Mouse (Mus musculus) gastrocnemius, postnatal 10 days (tissue): ENCODE measurements around the gene Arsg. TPM values are rescaled to one million over a fixed set of nuclear protein-coding genes. Genes with fewer than 3 reads are reported as not detected.
"Not testable (repeated sequence)": the region's sequence is repeated elsewhere in the genome, so short reads cannot be mapped to it uniquely, and the experiment has no call there.

ENCODE experiments used
- DNase-seq: peaks from one replicate; pipeline ENCODE4 v3.0.0; 2021; ENCODE audit warnings: mixed read lengths
- total RNA-seq, 2 experiments: library from RNA; stranded (reverse); gene quantifications; 2 replicates each; pipeline ENCODE4 v1.2.3; 2021

The Arsg gene
- total RNA-seq, 2 experiments from 2014 or later: 9.3 to 12.3 TPM

DNA sequence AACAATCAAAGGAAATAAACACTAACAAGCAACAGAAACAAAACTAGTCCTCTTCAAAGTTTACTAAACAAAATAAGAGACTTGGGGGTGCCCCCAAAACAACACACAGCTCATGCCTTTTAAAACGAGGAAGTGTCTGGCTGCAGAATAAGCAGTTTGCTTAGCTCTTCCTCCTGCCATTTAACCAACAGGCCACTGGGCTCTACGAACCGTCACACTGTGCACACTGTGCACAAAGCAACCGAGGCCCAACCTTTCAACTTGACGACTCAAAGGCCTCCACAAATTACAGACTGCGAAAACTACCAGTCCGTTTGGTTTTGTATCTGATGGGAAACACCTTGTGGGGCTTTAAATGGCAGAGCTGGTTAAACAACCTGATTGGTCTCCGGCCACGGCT lies 3.0 kb upstream of the Arsg start:
- DNase-seq: no peak

DNA sequence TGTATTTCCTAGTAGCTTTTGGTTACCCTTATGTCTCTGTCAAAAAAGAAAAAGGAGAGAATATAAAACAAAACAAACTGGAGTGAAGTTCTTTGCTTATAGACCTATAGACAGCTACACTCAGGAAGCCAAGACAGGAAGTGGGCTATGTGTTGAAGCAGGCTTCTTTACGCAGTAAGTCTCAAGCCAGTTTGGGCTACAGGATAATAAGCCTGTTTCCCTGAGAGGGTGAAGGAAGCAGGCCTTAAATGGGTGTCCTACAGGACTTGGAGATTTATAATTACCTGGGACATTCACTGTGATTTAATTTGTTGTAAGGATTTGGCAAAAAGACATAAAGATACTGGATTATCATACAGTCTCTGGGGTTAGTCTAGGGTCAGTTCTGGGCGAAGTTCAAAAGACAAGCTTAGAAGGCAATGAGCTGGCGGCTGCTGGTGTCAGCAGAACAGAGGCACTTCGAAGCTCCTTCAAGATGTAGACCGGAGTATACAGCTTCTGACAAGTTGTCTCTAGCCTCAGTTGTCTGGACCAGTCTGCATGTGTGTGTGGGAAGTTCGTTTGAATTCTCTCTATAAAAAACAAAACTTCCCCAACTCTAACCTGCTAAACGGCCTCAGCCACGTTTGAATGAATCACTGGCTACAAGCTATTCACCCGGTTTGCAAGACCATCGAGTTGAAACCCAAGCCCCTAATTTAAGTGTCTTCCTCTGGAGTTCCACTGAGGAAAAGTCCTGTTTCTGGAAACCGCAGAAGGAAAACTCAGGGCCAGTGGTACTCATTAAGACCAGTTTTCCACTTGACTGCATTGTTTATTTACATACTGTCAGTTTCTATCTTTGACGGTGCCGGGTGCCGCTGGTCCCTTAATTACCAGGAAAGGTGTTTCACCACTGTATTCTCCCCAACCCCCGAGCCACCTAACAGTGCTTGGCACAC lies 2.0 kb upstream of the Arsg start:
- DNase-seq: no peak

- peak; percentile 45 for DNase-seq
Measured at GRCm38 (mm10) chr11:109472171-109472691, 943 bp upstream of the Arsg start.

GRCm38 (mm10) chr11:109472821-109473170 lies 378 bp upstream of the Arsg start:
- no peak for DNase-seq

GRCm38 (mm10) chr11:109474086-109474742 lies 1.0 kb downstream of the Arsg start:
- no peak for DNase-seq

GRCm38 (mm10) chr11:109474836-109475235 lies 1.7 kb downstream of the Arsg start:
- no peak for DNase-seq

GRCm38 (mm10) chr11:109475717-109476116 lies 2.5 kb downstream of the Arsg start:
- no peak for DNase-seq

DNA sequence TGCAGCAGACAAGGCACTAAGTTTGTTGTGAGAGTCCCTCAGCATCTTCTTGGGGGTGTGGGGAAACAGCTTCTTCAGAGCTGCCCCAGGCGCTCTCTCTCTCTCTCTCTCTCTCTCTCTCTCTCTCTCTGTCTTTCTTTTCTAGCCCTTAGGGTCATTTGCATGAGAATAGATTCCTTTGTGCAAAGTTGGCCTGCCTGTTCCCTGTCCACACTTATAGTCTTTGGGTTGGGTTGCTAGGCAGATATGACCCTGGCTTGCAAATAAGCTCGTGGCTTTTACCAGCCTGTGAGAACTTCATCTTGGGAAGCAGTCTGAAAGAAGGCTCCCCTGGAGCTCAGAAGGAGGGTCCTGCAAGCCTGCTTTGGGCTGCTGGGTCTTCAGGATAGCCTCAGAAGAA lies 3.1 kb downstream of the Arsg start:
- DNase-seq: no peak

DNA sequence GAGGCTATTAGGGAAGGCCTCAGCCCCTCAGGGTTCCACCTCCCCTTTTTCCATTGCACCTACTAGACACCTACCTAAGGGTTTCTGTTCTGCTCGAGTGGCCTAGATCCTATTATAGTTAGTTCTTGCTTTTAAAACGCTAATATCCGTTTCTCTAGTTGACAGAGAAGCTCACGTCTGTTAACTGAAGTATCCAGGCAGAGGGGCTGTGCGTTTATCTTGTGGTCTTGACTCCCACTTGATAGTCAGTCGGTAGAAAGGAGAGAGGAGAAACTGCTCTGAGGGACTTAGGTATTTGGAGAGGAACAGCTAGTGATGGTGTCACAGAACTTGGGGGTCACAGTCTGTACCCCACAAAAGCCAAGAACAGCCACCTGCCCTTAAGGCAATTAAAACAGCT lies 3.5 kb downstream of the Arsg start:
- no peak for DNase-seq

GRCm38 (mm10) chr11:109477606-109478380 lies 4.6 kb downstream of the Arsg start:
- no peak for DNase-seq

DNA sequence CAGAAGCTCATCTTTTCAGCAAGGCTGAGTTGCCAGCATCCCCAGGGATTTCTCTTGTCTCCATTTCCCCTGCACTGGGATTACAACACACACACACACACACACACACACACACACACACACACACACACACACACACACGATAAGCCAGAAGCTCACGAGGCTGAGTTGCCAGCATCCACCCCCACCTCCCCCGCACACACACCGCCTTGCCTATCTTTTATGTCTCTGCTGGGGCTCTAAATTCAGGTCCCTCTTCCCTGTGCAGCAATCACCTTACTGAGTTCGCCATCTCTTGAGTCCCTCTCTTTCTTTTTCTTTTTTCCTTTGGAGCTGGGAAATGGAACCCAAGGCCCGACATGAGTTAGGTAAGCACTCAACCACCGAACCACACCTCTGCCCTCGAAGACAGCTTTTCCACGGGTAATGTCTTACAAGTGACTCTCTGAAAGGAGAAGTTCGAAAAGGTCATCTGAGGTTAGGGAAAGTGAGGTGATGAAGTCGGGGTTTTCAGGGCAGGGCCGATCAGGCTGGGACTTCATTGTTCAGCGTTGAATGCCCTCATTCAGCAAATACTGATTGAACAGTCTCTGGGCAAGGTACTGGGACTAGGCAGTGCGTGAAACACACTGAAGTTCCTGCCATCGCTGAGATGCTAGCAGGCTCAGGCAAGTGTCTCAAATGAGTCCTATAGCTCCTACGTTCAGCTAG lies 6.6 kb downstream of the Arsg start:
- no peak for DNase-seq

DNA sequence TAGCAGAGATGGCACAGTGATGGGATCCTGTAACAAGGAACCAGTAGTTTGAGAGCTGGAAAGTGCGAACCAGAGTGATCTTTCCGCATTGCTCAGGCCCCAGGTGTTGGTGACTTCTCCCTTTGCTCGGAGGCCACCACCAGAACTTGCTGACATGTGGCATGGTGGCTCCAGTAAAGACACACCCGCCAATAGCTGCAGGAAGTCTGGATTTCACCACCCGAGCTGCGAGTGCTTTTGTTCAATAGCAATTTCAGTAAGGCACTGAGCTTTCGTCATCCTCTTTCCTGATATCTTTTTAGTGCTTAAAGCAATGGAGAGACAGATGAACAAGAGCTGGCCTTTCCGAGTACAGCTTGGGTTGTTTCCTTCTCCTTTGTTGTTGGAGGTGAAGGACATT lies 7.3 kb downstream of the Arsg start:
- no peak for DNase-seq

GRCm38 (mm10) chr11:109485398-109486045 lies 12.3 kb downstream of the Arsg start:
- peak; percentile 75 for DNase-seq

DNA sequence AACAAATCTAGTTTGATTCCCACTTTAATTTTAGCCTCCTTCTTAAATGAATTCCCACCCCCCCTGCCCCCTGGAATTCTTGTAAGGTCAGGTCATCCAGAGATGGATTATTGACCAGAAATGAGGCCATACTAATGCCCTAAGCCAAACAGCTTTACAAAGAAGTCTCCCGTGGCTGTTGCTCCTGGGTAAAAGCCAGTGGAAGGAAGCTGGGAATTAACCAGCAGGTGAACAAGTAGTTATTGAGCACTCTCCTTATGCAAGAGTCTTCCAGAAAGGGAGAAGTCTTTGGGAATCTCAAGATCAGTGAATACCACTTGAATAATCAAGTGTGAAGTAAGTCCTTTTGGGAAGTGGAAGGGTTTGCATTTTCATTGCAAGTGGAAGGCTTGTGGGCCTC lies 13.9 kb downstream of the Arsg start:
- DNase-seq: no peak

- DNase-seq: no peak
Measured at GRCm38 (mm10) chr11:109487991-109488684, 15.0 kb downstream of the Arsg start.

- no peak for DNase-seq
Measured at GRCm38 (mm10) chr11:109489763-109490162, 16.6 kb downstream of the Arsg start.

DNA sequence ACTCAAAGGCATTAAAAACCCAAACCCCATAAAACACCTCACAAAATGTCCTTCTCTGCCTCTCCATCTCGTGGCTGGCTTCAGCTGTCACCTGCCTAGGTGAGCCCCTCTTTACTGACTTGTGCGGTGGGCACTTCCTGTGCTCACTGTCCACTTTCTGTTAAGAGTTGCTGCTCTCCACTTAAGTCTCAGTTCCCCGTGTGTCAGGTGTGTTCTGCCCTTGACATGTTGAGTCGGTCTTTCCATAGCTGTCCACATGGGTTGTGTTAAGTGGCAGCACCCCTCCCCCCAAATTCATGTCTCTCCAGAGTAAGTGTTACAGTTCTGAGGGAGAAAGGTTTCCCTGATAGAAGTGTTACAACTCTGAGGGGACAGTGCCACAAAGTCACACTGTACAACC lies 18.7 kb downstream of the Arsg start:
- no peak for DNase-seq

GRCm38 (mm10) chr11:109492847-109493464 lies 19.8 kb downstream of the Arsg start:
- DNase-seq: not testable (repeated sequence)

DNA sequence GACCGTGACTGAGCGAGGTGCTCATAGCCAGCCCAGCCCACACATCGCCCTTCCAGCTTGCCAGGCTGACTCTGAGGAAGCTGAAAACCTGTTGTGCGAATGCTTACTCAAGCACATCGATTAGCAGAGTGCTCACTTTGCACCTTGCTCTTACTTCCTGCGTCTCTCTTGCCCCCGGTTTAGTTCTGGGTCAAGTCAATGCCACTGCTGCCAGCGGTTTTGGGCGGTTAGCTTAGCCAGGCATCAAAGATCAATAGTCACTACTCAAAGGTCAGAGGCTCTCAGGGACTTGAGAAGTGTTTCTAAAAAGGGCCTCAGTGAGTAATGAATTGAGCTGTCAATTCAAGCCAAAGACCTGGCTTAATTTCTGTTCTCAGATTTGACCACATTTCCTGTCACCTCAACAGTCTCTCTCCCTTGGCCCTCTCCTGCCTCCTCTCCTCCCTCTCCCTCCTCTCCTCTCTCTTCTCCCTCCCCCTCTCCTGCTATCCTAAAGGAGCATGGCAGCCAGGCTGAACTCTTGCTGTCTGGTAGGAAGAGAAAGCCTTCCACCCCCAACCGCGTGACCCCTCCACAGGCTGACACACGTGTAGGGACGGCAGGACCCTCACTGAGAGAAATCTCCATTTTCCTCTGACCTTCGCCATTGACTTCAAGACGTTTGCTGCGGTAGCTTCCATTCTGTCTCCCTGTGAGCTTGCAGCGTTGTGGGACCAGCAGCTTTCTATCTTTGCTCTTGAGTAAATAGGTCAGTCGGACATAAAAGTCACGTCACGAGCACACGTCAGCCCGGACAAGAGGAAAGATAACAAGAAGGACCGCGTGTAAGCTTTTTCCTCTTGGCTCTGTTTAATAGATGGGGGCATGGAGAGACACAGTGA lies 22.0 kb downstream of the Arsg start:
- no peak for DNase-seq
